In genomic region chr12:112679027-112679996, GRCm38 (mm10) we compare ENCODE assay signal across 7 mouse cellular contexts. TPM values are rescaled to one million over a fixed set of nuclear protein-coding genes. Genes with fewer than 3 reads are reported as not detected.
DNase-seq lines count a peak whose midpoint lies in the region; ATAC-seq and TF ChIP-seq lines count a peak whose summit lies in the region.

No protein-coding gene starts in this region.

- H3K27ac ChIP-seq in ES-E14 (ENCODE audit: insufficient read depth, low read depth, low read length, poor library complexity, severe bottlenecking): no peak overlapping the region
- no peak overlapping the region for H3K27ac ChIP-seq in forebrain, embryonic 15.5 days (replicated peaks)

- H3K4me3 ChIP-seq in ES-E14 (ENCODE audit: insufficient read depth in 1 of 2, low read depth in 1 of 2, low read length in 2 of 2, poor library complexity in 1 of 2, severe bottlenecking in 1 of 2): peak overlapping the region; percentile 70 to 90
- peak overlapping the region; percentile 47 for H3K4me3 ChIP-seq in forebrain, embryonic 15.5 days

- in situ Hi-C loops in ES-E14 (cut with MboI; ENCODE audit: low sequenced_read_pairs in 2 of 2, unreplicated experiment in 2 of 2): no loop called here

- WGBS in forebrain, embryonic 15.5 days: 3% methylated on average over 80 of the region's 87 CpGs

- peak overlapping the region; percentile 83 for H3K4me2 ChIP-seq in forebrain, embryonic 15.5 days (replicated peaks)

- no peaks in the 10 kb centered on the region for H3K36me3 ChIP-seq in ES-E14 (ENCODE audit: control insufficient read depth, insufficient read depth, low read length, poor library complexity, severe bottlenecking)
- H3K36me3 ChIP-seq in forebrain, embryonic 15.5 days: no peaks in the 10 kb centered on the region

- H3K9me3 ChIP-seq in ES-E14 (ENCODE audit: control insufficient read depth, insufficient read depth, low read depth, low read length): no peaks in the 10 kb centered on the region
- no peaks in the 10 kb centered on the region for H3K9me3 ChIP-seq in forebrain, embryonic 15.5 days

- H3K27me3 ChIP-seq in forebrain, embryonic 15.5 days: peaks cover 32% of the 10 kb centered on the region

- DNase-seq in CD4-positive, CD25-positive, alpha-beta regulatory T cell, adult 2 months (ENCODE audit: low read depth, low spot score): peak; percentile 66
- DNase-seq in ES-E14 (ENCODE audit: low read depth, low spot score): no peak
- peak; percentile 71 for DNase-seq in kidney, postnatal 10 days
- DNase-seq in lung, postnatal 4 days: peak; percentile 77 to 87
- DNase-seq in thymus, postnatal 14 days: peak; percentile 66
- DNase-seq in cerebellum, adult 18-20 months: no peak

- peak overlapping the region; percentile 80 for H3K9ac ChIP-seq in ES-E14 (ENCODE audit: insufficient read depth, low read depth, low read length, poor library complexity, severe bottlenecking)
- H3K9ac ChIP-seq in forebrain, embryonic 15.5 days (replicated peaks): peak overlapping the region; percentile 44

- peak; percentile 49; the same call in 1 of the 2 replicates for ATAC-seq in forebrain, embryonic 15.5 days (replicated peaks)

- peaks cover 0 to 11% of the 10 kb centered on the region in 2 experiments; a peak in 2 of 4 replicates for H3K4me1 ChIP-seq in ES-E14 (ENCODE audit: control insufficient read depth in 2 of 2, insufficient read depth in 2 of 2, low read length in 2 of 2, poor library complexity in 1 of 2)
- peaks cover 29% of the 10 kb centered on the region for H3K4me1 ChIP-seq in forebrain, embryonic 15.5 days

TF ChIP-seq in ES-E14, 5 proteins besides CTCF, POLR2A, EP300 and RAD21:
- TF ChIP-seq ZNF384 (IDR thresholded peaks at IDR 0.05; ENCODE audit: low read depth, low read length) (no peak), HCFC1 (IDR thresholded peaks at IDR 0.05; ENCODE audit: borderline replicate concordance, insufficient read depth, low read length) (no peak), CHD2 (IDR thresholded peaks at IDR 0.05; ENCODE audit: low read depth, low read length) (no peak), ZC3H11A (IDR thresholded peaks at IDR 0.05; ENCODE audit: borderline replicate concordance, low read depth, low read length) (no peak), MAFK (IDR thresholded peaks at IDR 0.05; ENCODE audit: insufficient read depth, low read depth, low read length) (no peak)

RNA-seq across cellular contexts. Expression of gene Zbtb42, which starts 0.7 kb away (rescaled TPM):
- 1.3 and 1.8 TPM in 2 replicates for total RNA-seq in ES-E14 (2012; rRNA removed)
- 0.98 TPM in 2 replicates for polyA plus RNA-seq in forebrain, embryonic 15.5 days (2015; fragmentation: Nextera tagmentation; extraction: Ambion mirVana)

RNA-seq across cellular contexts. Expression of gene Akt1, which starts 4.6 kb away (rescaled TPM):
- 44.1 and 58.9 TPM in 2 replicates for total RNA-seq in ES-E14 (2012; rRNA removed)
- 79.1 and 147 TPM in 2 replicates for polyA plus RNA-seq in forebrain, embryonic 15.5 days (2015; fragmentation: Nextera tagmentation; extraction: Ambion mirVana)

RNA-seq across cellular contexts. Expression of gene Siva1, which starts 34.8 kb away (rescaled TPM):
- total RNA-seq in ES-E14 (2012; rRNA removed): 301 and 355 TPM in 2 replicates
- 77.2 and 91.2 TPM in 2 replicates for polyA plus RNA-seq in forebrain, embryonic 15.5 days (2015; fragmentation: Nextera tagmentation; extraction: Ambion mirVana)

RNA-seq across cellular contexts. Expression of gene Cep170b, which starts 40.9 kb away (rescaled TPM):
- 46.1 and 47.7 TPM in 2 replicates for total RNA-seq in ES-E14 (2012; rRNA removed)
- 24.0 and 27.0 TPM in 2 replicates for polyA plus RNA-seq in forebrain, embryonic 15.5 days (2015; fragmentation: Nextera tagmentation; extraction: Ambion mirVana)

RNA-seq across cellular contexts. Expression of gene Adssl1, which starts 59.5 kb away (rescaled TPM):
- total RNA-seq in ES-E14 (2012; rRNA removed): 2.0 and 2.4 TPM in 2 replicates
- polyA plus RNA-seq in forebrain, embryonic 15.5 days (2015; fragmentation: Nextera tagmentation; extraction: Ambion mirVana): 2.0 and 2.2 TPM in 2 replicates

Comparison
In these comparisons a context has a peak if more than half of its experiments do, and no peak if none do; other contexts are left out.
1. DNase-seq: peak in CD4-positive, CD25-positive, alpha-beta regulatory T cell, adult 2 months (single experiment), kidney, postnatal 10 days (single experiment), lung, postnatal 4 days (2 of 2) and thymus, postnatal 14 days (single experiment); none in ES-E14 (single experiment) and cerebellum, adult 18-20 months (0 of 2).